Mouse (Mus musculus) heart, adult 2 months (tissue): Measurements from ENCODE around the gene Ago4. TPM values are rescaled to one million over a fixed set of nuclear protein-coding genes. Genes with fewer than 3 reads are reported as not detected.

ENCODE experiments used
- DNase-seq, 2 experiments: peaks; one replicate each; pipeline ENCODE4 v3.0.0; 2021
- H3K27ac ChIP-seq: fragments of 200-600 bp; 2 replicates; pipeline ENCODE4 v1.8.1; 2022
- H3K27me3 ChIP-seq: fragments of 200-500 bp; 2 replicates; pipeline ENCODE4 v1.6.1; 2012; ENCODE audit warnings: mild to moderate bottlenecking, low read length, inconsistent platforms, mixed read lengths; ENCODE audit not compliant: control insufficient read depth, insufficient read depth
- H3K36me3 ChIP-seq: fragments of 200-500 bp; 2 replicates; pipeline ENCODE4 v1.6.1; 2012; ENCODE audit warnings: low read length, inconsistent platforms; ENCODE audit not compliant: control insufficient read depth, insufficient read depth
- H3K4me1 ChIP-seq: fragments of 200-500 bp; 2 replicates; pipeline ENCODE4 v1.6.1; 2011; ENCODE audit warnings: low read length; ENCODE audit not compliant: control insufficient read depth, insufficient read depth
- H3K4me3 ChIP-seq: fragments of 200-600 bp; 2 replicates; pipeline ENCODE4 v1.8.1; 2022
- H3K79me2 ChIP-seq: fragments of 200-500 bp; replicated peaks from 2 replicates; pipeline ENCODE4 v1.6.1; 2012; ENCODE audit warnings: mild to moderate bottlenecking, inconsistent platforms, low read length, moderate library complexity, mixed read lengths; ENCODE audit not compliant: control insufficient read depth, insufficient read depth
- H3K9ac ChIP-seq: fragments of 200-500 bp; 2 replicates; pipeline ENCODE4 v1.6.1; 2012; ENCODE audit warnings: low read depth, mild to moderate bottlenecking, control low read depth, inconsistent platforms, low read length, mixed read lengths
- CTCF ChIP-seq: fragments of 200-600 bp; IDR thresholded peaks from 2 replicates; pipeline ENCODE4 v1.8.1; 2022; ENCODE audit warnings: antibody characterized with exemption, mild to moderate bottlenecking, moderate library complexity
- EP300 ChIP-seq: fragments of 200-500 bp; IDR thresholded peaks from 2 replicates; pipeline ENCODE4 v1.6.1; 2011; ENCODE audit warnings: low read depth, low read length, control low read depth; ENCODE audit not compliant: insufficient read depth
- POLR2A ChIP-seq: fragments of 200-500 bp; IDR thresholded peaks from 2 replicates; pipeline ENCODE4 v1.6.1; 2011; ENCODE audit warnings: mild to moderate bottlenecking, low read depth, low read length, control low read depth; ENCODE audit not compliant: insufficient read depth
- WGBS: fragments of 180-500 bp; shearing (Covaris S2); methylation state at CpG from one replicate; pipeline ENCODE4 v1.1.7; 2018; 5-methylcytosine and 5-hydroxymethylcytosine counted together
- intact Hi-C: fragments of 180-260 bp; cut with DNase I; formaldehyde crosslinking; loops from one replicate; pipeline ENCODE4 v1.15.1; 2025
- polyA plus RNA-seq: library from polyadenylated mRNA; depleted of rRNA; stranded (reverse); fragments of >200 nt; gene quantifications from 2 replicates; pipeline ENCODE4 v1.2.3, GENCODE M21; 2012
- total RNA-seq, 2 experiments: library from RNA; stranded (reverse); gene quantifications; 2 replicates each; pipeline ENCODE4 v1.2.3; 2021

Ago4 gene
- total and polyA plus RNA-seq, 3 experiments, result 2.2 to 11.7 (median 9.6) TPM

DNA sequence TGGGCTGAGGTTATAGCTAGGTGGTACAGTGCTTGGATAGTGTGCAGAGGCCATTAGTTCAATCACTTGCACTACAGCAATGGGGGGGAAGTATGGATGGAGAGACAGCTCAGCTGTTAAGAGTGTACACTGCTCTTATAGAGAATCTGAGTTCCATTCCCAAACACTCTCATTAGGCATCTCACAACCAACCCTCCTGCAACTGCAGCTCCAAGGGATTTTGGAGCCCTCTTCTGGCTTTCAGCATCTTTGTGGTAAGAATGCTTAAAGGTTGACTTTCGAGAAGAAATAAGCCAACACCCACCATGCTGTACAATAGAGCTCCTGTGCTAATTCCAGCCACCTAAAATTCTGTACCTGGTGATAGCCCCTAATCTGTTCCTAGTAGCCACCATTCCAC, 47.1 kb downstream of the Ago4 start:
- H3K4me3 ChIP-seq, result no peak overlapping the region
- H3K27ac ChIP-seq, result no peak overlapping the region
- intact Hi-C loops, result no loop called here
- no peaks in the 10 kb centered on the region for H3K79me2 ChIP-seq
- TF ChIP-seq EP300, result no peak
- TF ChIP-seq CTCF, result no peak
- TF ChIP-seq POLR2A, result no peak
- no peaks in the 10 kb centered on the region for H3K4me1 ChIP-seq
- no peaks in the 10 kb centered on the region for H3K36me3 ChIP-seq
- no peak overlapping the region for H3K9ac ChIP-seq
- H3K27me3 ChIP-seq, result no peaks in the 10 kb centered on the region
- no peak for DNase-seq
- 56% methylated on average over 1 of the region's 1 CpGs for WGBS

GRCm38 (mm10) chr4:126485065-126485464, 48.2 kb downstream of the Ago4 start:
- H3K4me1 ChIP-seq, result no peaks in the 10 kb centered on the region
- TF ChIP-seq POLR2A (no peak), CTCF (no peak)

DNA sequence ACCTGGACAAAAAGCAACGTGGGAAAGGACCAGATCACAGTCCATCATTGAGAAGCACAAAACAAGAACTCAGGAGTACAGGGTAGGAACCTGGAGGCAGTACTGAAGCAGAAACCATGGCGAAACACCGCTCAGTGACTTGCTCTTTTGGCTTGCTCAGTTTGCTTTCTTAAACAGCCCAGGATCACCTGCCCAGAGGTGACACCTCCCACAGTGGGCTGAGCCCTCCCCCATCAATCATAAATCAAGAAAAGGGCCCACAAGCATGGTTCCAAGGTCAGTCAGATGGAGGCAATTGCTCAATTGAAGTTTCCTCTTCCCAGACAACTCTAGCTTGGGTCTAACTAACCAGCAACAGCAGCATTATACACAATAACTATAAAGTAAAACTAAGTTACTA, 49.4 kb downstream of the Ago4 start:
- no peak overlapping the region for H3K9ac ChIP-seq
- no peak overlapping the region for H3K27ac ChIP-seq
- H3K36me3 ChIP-seq, result no peaks in the 10 kb centered on the region
- H3K79me2 ChIP-seq, result no peaks in the 10 kb centered on the region
- H3K27me3 ChIP-seq, result no peaks in the 10 kb centered on the region
- DNase-seq, result no peak
- intact Hi-C loops, result no loop called here
- 85% methylated on average over 3 of the region's 3 CpGs for WGBS
- TF ChIP-seq POLR2A, result no peak
- no peak for TF ChIP-seq EP300
- no peak for TF ChIP-seq CTCF
- H3K4me1 ChIP-seq, result no peaks in the 10 kb centered on the region
- no peak overlapping the region for H3K4me3 ChIP-seq

More at GRCm38 (mm10) chr4:126485065-126485464, 48.2 kb downstream of the Ago4 start:
- 43% methylated on average over 2 of the region's 2 CpGs for WGBS
- Histone ChIP-seq H3K27ac (no peak overlapping the region), H3K36me3 (no peaks in the 10 kb centered on the region), H3K27me3 (no peaks in the 10 kb centered on the region), H3K9ac (no peak overlapping the region), H3K4me3 (no peak overlapping the region), H3K79me2 (no peaks in the 10 kb centered on the region)
- intact Hi-C loops, result no loop called here
- DNase-seq, result no peak

- no peaks in the 10 kb centered on the region for H3K36me3 ChIP-seq
- H3K4me1 ChIP-seq, result no peaks in the 10 kb centered on the region
- DNase-seq, result no peak
- TF ChIP-seq EP300 (no peak), CTCF (no peak), POLR2A (no peak)
- no peak overlapping the region for H3K27ac ChIP-seq
- no peaks in the 10 kb centered on the region for H3K27me3 ChIP-seq
- WGBS, result 65% methylated on average over 12 of the region's 12 CpGs
- no peaks in the 10 kb centered on the region for H3K79me2 ChIP-seq
- no peak overlapping the region for H3K4me3 ChIP-seq
- intact Hi-C loops, result no loop called here
- H3K9ac ChIP-seq, result no peak overlapping the region
Measured at GRCm38 (mm10) chr4:126482951-126483350, 50.3 kb downstream of the Ago4 start.

- Histone ChIP-seq H3K27ac (no peak overlapping the region), H3K79me2 (no peaks in the 10 kb centered on the region), H3K9ac (no peak overlapping the region), H3K36me3 (no peaks in the 10 kb centered on the region), H3K4me3 (no peak overlapping the region), H3K4me1 (no peaks in the 10 kb centered on the region), H3K27me3 (no peaks in the 10 kb centered on the region)
- 90% methylated on average over 5 of the region's 5 CpGs for WGBS
- no peak for DNase-seq
- no peak for TF ChIP-seq POLR2A
- no peak for TF ChIP-seq CTCF
- intact Hi-C loops, result no loop called here
Measured at GRCm38 (mm10) chr4:126481461-126481860, 51.8 kb downstream of the Ago4 start.

GRCm38 (mm10) chr4:126480288-126480687, 53.0 kb downstream of the Ago4 start:
- no peak for TF ChIP-seq CTCF
- no peak for TF ChIP-seq EP300
- TF ChIP-seq POLR2A, result no peak
- intact Hi-C loops, result no loop called here
- no peak for DNase-seq
- Histone ChIP-seq H3K36me3 (no peaks in the 10 kb centered on the region), H3K4me1 (no peaks in the 10 kb centered on the region), H3K9ac (no peak overlapping the region), H3K27ac (no peak overlapping the region), H3K4me3 (no peak overlapping the region), H3K27me3 (no peaks in the 10 kb centered on the region), H3K79me2 (no peaks in the 10 kb centered on the region)
- WGBS, result 44% methylated on average over 3 of the region's 3 CpGs

DNA sequence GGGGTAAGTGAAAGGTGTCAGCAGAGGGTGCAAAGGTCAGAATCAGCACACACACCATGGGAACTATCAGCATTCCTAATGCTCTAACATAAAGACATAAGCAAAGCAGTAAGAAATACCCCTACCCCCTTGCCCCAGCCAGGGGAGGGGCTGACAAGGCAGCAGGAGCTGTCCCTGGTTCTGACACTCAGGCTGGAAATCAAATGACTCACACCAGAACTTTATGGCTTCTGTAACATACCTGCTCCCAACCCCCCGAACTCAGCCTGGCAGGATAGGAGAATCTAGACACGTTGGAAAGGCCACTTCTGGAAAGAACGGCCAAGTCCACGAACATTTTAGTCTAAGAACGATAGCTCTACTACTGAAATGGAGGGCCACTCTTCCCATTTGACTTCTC, 60.2 kb downstream of the Ago4 start:
- intact Hi-C loops, result no loop called here
- WGBS, result 45% methylated on average over 5 of the region's 5 CpGs
- Histone ChIP-seq H3K27me3 (no peaks in the 10 kb centered on the region), H3K9ac (no peak overlapping the region), H3K79me2 (no peaks in the 10 kb centered on the region), H3K36me3 (no peaks in the 10 kb centered on the region), H3K4me3 (no peak overlapping the region), H3K27ac (no peak overlapping the region), H3K4me1 (no peaks in the 10 kb centered on the region; the same call in 1 of the 2 replicates)
- TF ChIP-seq EP300 (no peak), CTCF (no peak), POLR2A (no peak)
- DNase-seq, result no peak
